Mouse (Mus musculus) C2C12 (cell line): ENCODE results near the gene Ap2a1. TPM values are rescaled to one million over a fixed set of nuclear protein-coding genes. Genes with fewer than 3 reads are reported as not detected.

Experiments used
- H3K27me3 ChIP-seq: one replicate; pipeline ENCODE4 v1.6.1; 2011; ENCODE audit not compliant: control insufficient read depth, insufficient read depth, insufficient read length
- H3K36me3 ChIP-seq: one replicate; pipeline ENCODE4 v1.6.1; 2011; ENCODE audit not compliant: control insufficient read depth, insufficient read depth
- H3K4me3 ChIP-seq: one replicate; pipeline ENCODE4 v1.5.1; 2011; ENCODE audit warnings: mild to moderate bottlenecking, control low read depth; ENCODE audit not compliant: poor library complexity, insufficient read depth, severe bottlenecking
- H3K79me2 ChIP-seq: one replicate; pipeline ENCODE4 v1.6.1; 2011; ENCODE audit not compliant: control insufficient read depth, insufficient read depth
- H3K79me3 ChIP-seq: one replicate; pipeline ENCODE4 v1.6.1; 2011; ENCODE audit warnings: low read depth, control low read depth
- H3ac ChIP-seq: one replicate; pipeline ENCODE3; 2011; ENCODE audit warnings: low read depth; ENCODE audit not compliant: control insufficient read depth, insufficient read length
- CEBPB ChIP-seq: IDR thresholded peaks from one replicate; pipeline ENCODE4 v1.6.1; 2011; ENCODE audit warnings: low read depth, mild to moderate bottlenecking, control low read depth, moderate library complexity
- CTCF ChIP-seq: IDR thresholded peaks from one replicate; pipeline ENCODE4 v1.5.1; 2011; ENCODE audit not compliant: control insufficient read depth, insufficient read depth, insufficient read length
- FOSL1 ChIP-seq: IDR thresholded peaks from one replicate; pipeline ENCODE4 v1.8.0; 2011; ENCODE audit warnings: mild to moderate bottlenecking, low read length; ENCODE audit not compliant: poor library complexity, insufficient read depth, severe bottlenecking
- MAX ChIP-seq: IDR thresholded peaks from one replicate; pipeline ENCODE4 v1.6.1; 2011; ENCODE audit warnings: mild to moderate bottlenecking, control low read depth
- MYOD1 ChIP-seq: IDR thresholded peaks from one replicate; pipeline ENCODE4 v1.6.1; 2011; ENCODE audit warnings: low read depth; ENCODE audit not compliant: control insufficient read depth, insufficient read length
- MYOG ChIP-seq: IDR thresholded peaks from one replicate; pipeline ENCODE4 v1.6.1; 2011; ENCODE audit not compliant: control insufficient read depth, insufficient read length; ENCODE audit errors: extremely low read depth
- USF1 ChIP-seq: IDR thresholded peaks from one replicate; pipeline ENCODE4 v1.6.1; 2011; ENCODE audit warnings: low read depth, mild to moderate bottlenecking, control low read depth, moderate library complexity
- polyA plus RNA-seq: library from polyadenylated mRNA; unstranded; fragments of >200 nt; fragmentation: generic; extraction: Trizol; gene quantifications from one replicate; pipeline ENCODE4 v1.2.1, GENCODE M21; 2012; ENCODE audit warnings: missing spikeins

Gene Ap2a1
- polyA plus RNA-seq, 1 experiment, result 129 TPM

- H3K27me3 ChIP-seq, result no peaks in the 10 kb centered on the region
- H3ac ChIP-seq, result no peak overlapping the region
- TF ChIP-seq CEBPB (no peak), MAX (no peak), MYOG (no peak), FOSL1 (no peak)
- peaks cover 24% of the 10 kb centered on the region for H3K79me2 ChIP-seq
- no peak overlapping the region for H3K4me3 ChIP-seq
- peaks cover 13% of the 10 kb centered on the region for H3K36me3 ChIP-seq
- H3K79me3 ChIP-seq, result peaks cover 12% of the 10 kb centered on the region
Measured at GRCm38 (mm10) chr7:44922530-44922929, 6.8 kb downstream of the Ap2a1 start.

- TF ChIP-seq CEBPB (no peak), MYOD1 (no peak), MAX (no peak), USF1 (no peak), MYOG (no peak), CTCF (no peak)
Measured at GRCm38 (mm10) chr7:44919127-44919526, 10.2 kb downstream of the Ap2a1 start.

GRCm38 (mm10) chr7:44918219-44918618, 11.1 kb downstream of the Ap2a1 start:
- Histone ChIP-seq H3K4me3 (no peak overlapping the region), H3K27me3 (no peaks in the 10 kb centered on the region), H3K79me2 (no peaks in the 10 kb centered on the region), H3K36me3 (peaks cover 8% of the 10 kb centered on the region), H3K79me3 (no peaks in the 10 kb centered on the region), H3ac (no peak overlapping the region)
- TF ChIP-seq CEBPB, result no peak
- TF ChIP-seq MYOG, result no peak
- TF ChIP-seq FOSL1, result no peak
- TF ChIP-seq MYOD1, result no peak
- no peak for TF ChIP-seq MAX
- TF ChIP-seq USF1, result no peak
- no peak for TF ChIP-seq CTCF

More at GRCm38 (mm10) chr7:44919127-44919526, 10.2 kb downstream of the Ap2a1 start:
- Histone ChIP-seq H3K27me3 (no peaks in the 10 kb centered on the region), H3K79me2 (no peaks in the 10 kb centered on the region), H3K79me3 (no peaks in the 10 kb centered on the region), H3K36me3 (peaks cover 15% of the 10 kb centered on the region), H3K4me3 (no peak overlapping the region), H3ac (no peak overlapping the region)

GRCm38 (mm10) chr7:44916881-44917280, 12.4 kb downstream of the Ap2a1 start:
- TF ChIP-seq FOSL1, result no peak
- no peak for TF ChIP-seq CEBPB
- no peak for TF ChIP-seq MYOD1
- TF ChIP-seq USF1, result no peak
- TF ChIP-seq CTCF, result no peak
- no peak for TF ChIP-seq MYOG
- TF ChIP-seq MAX, result no peak

GRCm38 (mm10) chr7:44916191-44916590, 13.1 kb downstream of the Ap2a1 start:
- no peaks in the 10 kb centered on the region for H3K79me2 ChIP-seq
- H3K79me3 ChIP-seq, result no peaks in the 10 kb centered on the region
- TF ChIP-seq MAX (no peak), MYOG (no peak), CEBPB (no peak)
- no peak overlapping the region for H3ac ChIP-seq
- H3K4me3 ChIP-seq, result no peak overlapping the region
- no peaks in the 10 kb centered on the region for H3K27me3 ChIP-seq
- peaks cover 7% of the 10 kb centered on the region for H3K36me3 ChIP-seq

More at GRCm38 (mm10) chr7:44916881-44917280, 12.4 kb downstream of the Ap2a1 start:
- H3K27me3 ChIP-seq, result no peaks in the 10 kb centered on the region
- H3K36me3 ChIP-seq, result peaks cover 7% of the 10 kb centered on the region
- no peaks in the 10 kb centered on the region for H3K79me3 ChIP-seq
- no peaks in the 10 kb centered on the region for H3K79me2 ChIP-seq
- no peak overlapping the region for H3ac ChIP-seq
- no peak overlapping the region for H3K4me3 ChIP-seq

- Histone ChIP-seq H3K4me3 (no peak overlapping the region), H3K79me2 (no peaks in the 10 kb centered on the region), H3K27me3 (no peaks in the 10 kb centered on the region), H3K79me3 (no peaks in the 10 kb centered on the region), H3K36me3 (peaks cover 7% of the 10 kb centered on the region), H3ac (no peak overlapping the region)
- TF ChIP-seq CTCF (no peak), FOSL1 (no peak), MYOD1 (no peak), USF1 (no peak), MYOG (no peak), MAX (no peak), CEBPB (no peak)
Measured at GRCm38 (mm10) chr7:44915314-44915713, 14.0 kb downstream of the Ap2a1 start.
